Mouse (Mus musculus) megakaryocyte, embryonic 14.5 days (primary cell): ENCODE results near the gene N4bp2l2. TPM values are rescaled to one million over a fixed set of nuclear protein-coding genes. Genes with fewer than 3 reads are reported as not detected.
A peak's percentile ranks its signal among the peaks of the same experiment; 100 is the strongest.
"Not testable (repeated sequence)": the region's sequence is repeated elsewhere in the genome, so short reads cannot be mapped to it uniquely, and the experiment has no call there.

ENCODE experiments used
- H3K27me3 ChIP-seq: replicated peaks from 2 replicates; pipeline ENCODE3; 2012; ENCODE audit warnings: inconsistent platforms
- H3K36me3 ChIP-seq: replicated peaks from 2 replicates; pipeline ENCODE3; 2012; ENCODE audit warnings: low read length, inconsistent platforms, mixed read lengths
- H3K4me1 ChIP-seq: 2 replicates; pipeline ENCODE4 v1.6.1; 2012; ENCODE audit warnings: inconsistent platforms
- H3K4me3 ChIP-seq: replicated peaks from 2 replicates; pipeline ENCODE3; 2012; ENCODE audit warnings: moderate library complexity, mild to moderate bottlenecking, inconsistent platforms
- H3K9me3 ChIP-seq: 2 replicates; pipeline ENCODE4 v1.6.1; 2012; ENCODE audit warnings: inconsistent platforms
- FLI1 ChIP-seq: IDR thresholded peaks from 2 replicates; pipeline ENCODE4 v1.6.1; 2012; ENCODE audit warnings: low read length, inconsistent platforms, mixed read lengths
- GATA1 ChIP-seq: IDR thresholded peaks from 3 replicates; pipeline ENCODE4 v1.6.1; 2012; ENCODE audit warnings: mixed read lengths, low read length, inconsistent platforms, borderline replicate concordance
- polyA plus RNA-seq: library from polyadenylated mRNA; stranded (reverse); fragments of >175 nt; gene quantifications from 2 replicates; pipeline ENCODE4 v1.2.3, GENCODE M21; 2012; ENCODE audit warnings: low replicate concordance; ENCODE audit not compliant: insufficient read depth

Gene N4bp2l2
- polyA plus RNA-seq: 7.4 and 21.8 TPM in 2 replicates

- Histone ChIP-seq H3K36me3 (peaks cover 16% of the 10 kb centered on the region), H3K4me1 (peaks cover 25% of the 10 kb centered on the region), H3K4me3 (peak within 1 kb of the TSS; percentile 97)
- H3K9me3 ChIP-seq, H3K27me3 ChIP-seq: not testable (repeated sequence)
These were observed at the start of gene N4bp2l2 for GRCm38 (mm10) chr5:150666133-150666739. Gene N4bp2l2 (minus strand): TSS chr5:150666183.

GRCm38 (mm10) chr5:150713431-150713830 lies 47.4 kb upstream of the N4bp2l2 start:
- Histone ChIP-seq H3K9me3 (no peaks in the 10 kb centered on the region), H3K36me3 (peaks cover 6% of the 10 kb centered on the region), H3K4me3 (no peak overlapping the region), H3K27me3 (no peaks in the 10 kb centered on the region), H3K4me1 (peaks cover 35% of the 10 kb centered on the region)
- TF ChIP-seq FLI1: no peak
- TF ChIP-seq GATA1: no peak

- H3K27me3 ChIP-seq: no peaks in the 10 kb centered on the region
- no peak for TF ChIP-seq GATA1
- TF ChIP-seq FLI1: no peak
- H3K36me3 ChIP-seq: peaks cover 5% of the 10 kb centered on the region
- H3K4me1 ChIP-seq: peaks cover 45% of the 10 kb centered on the region
- no peaks in the 10 kb centered on the region for H3K9me3 ChIP-seq
- H3K4me3 ChIP-seq: no peak overlapping the region
These were observed 45.5 kb upstream of the N4bp2l2 start for GRCm38 (mm10) chr5:150711503-150711902.

GRCm38 (mm10) chr5:150707181-150707580 lies 41.2 kb upstream of the N4bp2l2 start:
- not testable (repeated sequence) for H3K36me3 ChIP-seq

GRCm38 (mm10) chr5:150706651-150707050 lies 40.7 kb upstream of the N4bp2l2 start:
- H3K9me3 ChIP-seq, H3K4me3 ChIP-seq, H3K36me3 ChIP-seq, H3K27me3 ChIP-seq: not testable (repeated sequence)
- H3K4me1 ChIP-seq: peaks cover 42% of the 10 kb centered on the region

More at GRCm38 (mm10) chr5:150707181-150707580, 41.2 kb upstream of the N4bp2l2 start:
- not testable (repeated sequence) for H3K4me3 ChIP-seq, H3K27me3 ChIP-seq, H3K9me3 ChIP-seq
- peaks cover 42% of the 10 kb centered on the region for H3K4me1 ChIP-seq

- Histone ChIP-seq H3K36me3 (peaks cover 3% of the 10 kb centered on the region), H3K27me3 (no peaks in the 10 kb centered on the region), H3K4me3 (no peak overlapping the region), H3K9me3 (no peaks in the 10 kb centered on the region), H3K4me1 (peaks cover 23% of the 10 kb centered on the region)
- TF ChIP-seq GATA1: no peak
- TF ChIP-seq FLI1: no peak
These were observed 36.7 kb upstream of the N4bp2l2 start for GRCm38 (mm10) chr5:150702714-150703113.

- H3K4me3 ChIP-seq: no peak overlapping the region
- no peaks in the 10 kb centered on the region for H3K9me3 ChIP-seq
- peaks cover 13% of the 10 kb centered on the region for H3K4me1 ChIP-seq
- peaks cover 11% of the 10 kb centered on the region for H3K36me3 ChIP-seq
- H3K27me3 ChIP-seq: no peaks in the 10 kb centered on the region
- no peak for TF ChIP-seq GATA1
- no peak for TF ChIP-seq FLI1
These were observed 27.3 kb upstream of the N4bp2l2 start for GRCm38 (mm10) chr5:150693277-150693676.

GRCm38 (mm10) chr5:150690685-150691084 lies 24.7 kb upstream of the N4bp2l2 start:
- no peak overlapping the region for H3K4me3 ChIP-seq

GRCm38 (mm10) chr5:150682862-150683261 lies 16.9 kb upstream of the N4bp2l2 start:
- not testable (repeated sequence) for H3K27me3 ChIP-seq, H3K9me3 ChIP-seq, H3K4me3 ChIP-seq, H3K36me3 ChIP-seq
- H3K4me1 ChIP-seq: peaks cover 35% of the 10 kb centered on the region

More at GRCm38 (mm10) chr5:150690685-150691084, 24.7 kb upstream of the N4bp2l2 start:
- H3K36me3 ChIP-seq: peaks cover 5% of the 10 kb centered on the region
- H3K4me1 ChIP-seq: peaks cover 19% of the 10 kb centered on the region
- TF ChIP-seq GATA1: no peak
- TF ChIP-seq FLI1: no peak
- no peaks in the 10 kb centered on the region for H3K27me3 ChIP-seq
- H3K9me3 ChIP-seq: no peaks in the 10 kb centered on the region

GRCm38 (mm10) chr5:150674866-150675265 lies 8.9 kb upstream of the N4bp2l2 start:
- Histone ChIP-seq H3K27me3 (no peaks in the 10 kb centered on the region), H3K4me1 (peaks cover 36% of the 10 kb centered on the region), H3K36me3 (no peaks in the 10 kb centered on the region), H3K4me3 (peak overlapping the region; percentile 98), H3K9me3 (no peaks in the 10 kb centered on the region)
- TF ChIP-seq FLI1 (no peak), GATA1 (no peak)
